ENCODE assay signal across 15 mouse cellular contexts in genomic region chr12:79961076-79961475, GRCm38 (mm10).
"Had no signal": no experiment of that assay in that cellular context is flagged by ENCODE, and none has a peak within 500 bp of the region (broad histone marks: within the 10 kb centered on the region; RNA-seq: fewer than 3 reads in every experiment).

No protein-coding gene starts in this region.

- H3K36me3 ChIP-seq: kidney, embryonic 15.5 days; limb, embryonic 13.5 days; liver, embryonic 15.5 days; neural tube, embryonic 12.5 days had no signal

- H3K4me2 ChIP-seq: kidney, embryonic 15.5 days; limb, embryonic 13.5 days; liver, embryonic 11.5 days; liver, embryonic 15.5 days; neural tube, embryonic 12.5 days had no signal

- H3K4me3 ChIP-seq: kidney, embryonic 15.5 days; limb, embryonic 13.5 days; liver, embryonic 15.5 days; neural tube, embryonic 12.5 days had no signal

- H3K9me3 ChIP-seq: kidney, embryonic 15.5 days; limb, embryonic 13.5 days; liver, embryonic 15.5 days; neural tube, embryonic 12.5 days had no signal

- H3K27me3 ChIP-seq: kidney, embryonic 15.5 days; limb, embryonic 13.5 days; neural tube, embryonic 12.5 days had no signal

- H3K9ac ChIP-seq: kidney, embryonic 15.5 days; limb, embryonic 13.5 days; liver, embryonic 15.5 days; neural tube, embryonic 12.5 days had no signal

- H3K27ac ChIP-seq: liver, embryonic 15.5 days; neural tube, embryonic 12.5 days; stomach, postnatal 0 days had no signal

- DNase-seq: kidney, adult 2 months; kidney, postnatal 14 days; layer of hippocampus, postnatal 36 days; lung, adult 2 months; lung, postnatal 36 days; midbrain, embryonic 14.5 days; thymus, adult 2 months; thymus, postnatal 25 days had no signal

- ATAC-seq: lung, postnatal 0 days had no signal
